Mouse (Mus musculus) C2C12 (cell line): ENCODE results near the gene Olfr307. TPM values are rescaled to one million over a fixed set of nuclear protein-coding genes. Genes with fewer than 3 reads are reported as not detected.
"Not testable (repeated sequence)": the region's sequence is repeated elsewhere in the genome, so short reads cannot be mapped to it uniquely, and the experiment has no call there.

Experiments
- H3K27me3 ChIP-seq: one replicate; pipeline ENCODE4 v1.6.1; 2011; ENCODE audit not compliant: control insufficient read depth, insufficient read depth, insufficient read length
- H3K36me3 ChIP-seq: one replicate; pipeline ENCODE4 v1.6.1; 2011; ENCODE audit not compliant: control insufficient read depth, insufficient read depth
- H3K4me3 ChIP-seq: one replicate; pipeline ENCODE4 v1.5.1; 2011; ENCODE audit warnings: mild to moderate bottlenecking, control low read depth; ENCODE audit not compliant: poor library complexity, insufficient read depth, severe bottlenecking
- H3K79me2 ChIP-seq: one replicate; pipeline ENCODE4 v1.6.1; 2011; ENCODE audit not compliant: control insufficient read depth, insufficient read depth
- H3K79me3 ChIP-seq: one replicate; pipeline ENCODE4 v1.6.1; 2011; ENCODE audit warnings: low read depth, control low read depth
- H3ac ChIP-seq: one replicate; pipeline ENCODE3; 2011; ENCODE audit warnings: low read depth; ENCODE audit not compliant: control insufficient read depth, insufficient read length
- CEBPB ChIP-seq: IDR thresholded peaks from one replicate; pipeline ENCODE4 v1.6.1; 2011; ENCODE audit warnings: low read depth, mild to moderate bottlenecking, control low read depth, moderate library complexity
- CTCF ChIP-seq: IDR thresholded peaks from one replicate; pipeline ENCODE4 v1.5.1; 2011; ENCODE audit not compliant: control insufficient read depth, insufficient read depth, insufficient read length
- FOSL1 ChIP-seq: IDR thresholded peaks from one replicate; pipeline ENCODE4 v1.8.0; 2011; ENCODE audit warnings: mild to moderate bottlenecking, low read length; ENCODE audit not compliant: poor library complexity, insufficient read depth, severe bottlenecking
- MAX ChIP-seq: IDR thresholded peaks from one replicate; pipeline ENCODE4 v1.6.1; 2011; ENCODE audit warnings: mild to moderate bottlenecking, control low read depth
- MYOD1 ChIP-seq: IDR thresholded peaks from one replicate; pipeline ENCODE4 v1.6.1; 2011; ENCODE audit warnings: low read depth; ENCODE audit not compliant: control insufficient read depth, insufficient read length
- MYOG ChIP-seq: IDR thresholded peaks from one replicate; pipeline ENCODE4 v1.6.1; 2011; ENCODE audit not compliant: control insufficient read depth, insufficient read length; ENCODE audit errors: extremely low read depth
- USF1 ChIP-seq: IDR thresholded peaks from one replicate; pipeline ENCODE4 v1.6.1; 2011; ENCODE audit warnings: low read depth, mild to moderate bottlenecking, control low read depth, moderate library complexity
- long read RNA-seq, 2 experiments: library from polyadenylated mRNA; unstranded; transcript quantifications; one replicate each; pipeline ENCODE4 v2.0.0; 2019 to 2020
- polyA plus RNA-seq: library from polyadenylated mRNA; unstranded; fragments of >200 nt; fragmentation: generic; extraction: Trizol; gene quantifications from one replicate; pipeline ENCODE4 v1.2.1, GENCODE M21; 2012; ENCODE audit warnings: missing spikeins

The Olfr307 gene
- polyA plus RNA-seq, result not detected
- long read RNA-seq, experiment 1, result 0 reads
- long read RNA-seq, experiment 2, result 0 reads

- Histone ChIP-seq H3K4me3 (no peak within 1 kb of the TSS), H3ac (no peak within 1 kb of the TSS), H3K27me3 (no peaks in the 10 kb centered on the region), H3K79me3 (no peaks in the 10 kb centered on the region), H3K36me3 (no peaks in the 10 kb centered on the region), H3K79me2 (no peaks in the 10 kb centered on the region)
- no peak for TF ChIP-seq CTCF
- no peak for TF ChIP-seq USF1
- no peak for TF ChIP-seq MAX
- TF ChIP-seq FOSL1, result no peak
- TF ChIP-seq MYOD1, result no peak
- TF ChIP-seq MYOG, result no peak
- TF ChIP-seq CEBPB, result no peak
These were observed at the start of gene Olfr307 for GRCm38 (mm10) chr7:86337486-86337885. Gene Olfr307 (minus strand): TSS chr7:86337586.

- Histone ChIP-seq H3K79me3 (no peaks in the 10 kb centered on the region), H3ac (no peak within 1 kb of the TSS), H3K4me3 (no peak within 1 kb of the TSS), H3K79me2 (no peaks in the 10 kb centered on the region), H3K36me3 (no peaks in the 10 kb centered on the region), H3K27me3 (no peaks in the 10 kb centered on the region)
- TF ChIP-seq MYOD1 (no peak), FOSL1 (no peak), CEBPB (no peak), MYOG (no peak), CTCF (no peak), MAX (no peak)
These were observed 49.2 kb upstream of the Olfr307 start, which contains the start of gene Olfr304 for GRCm38 (mm10) chr7:86386558-86386957. Gene Olfr304 (minus strand): TSS chr7:86386658.

GRCm38 (mm10) chr7:86385769-86386168 lies 48.4 kb upstream of the Olfr307 start:
- no peak overlapping the region for H3ac ChIP-seq
- no peaks in the 10 kb centered on the region for H3K27me3 ChIP-seq
- no peak overlapping the region for H3K4me3 ChIP-seq
- no peaks in the 10 kb centered on the region for H3K79me2 ChIP-seq
- no peaks in the 10 kb centered on the region for H3K79me3 ChIP-seq
- no peaks in the 10 kb centered on the region for H3K36me3 ChIP-seq
- TF ChIP-seq CEBPB, result no peak
- TF ChIP-seq MYOG, result no peak
- TF ChIP-seq MYOD1, result no peak
- TF ChIP-seq USF1, result no peak
- TF ChIP-seq FOSL1, result no peak
- TF ChIP-seq CTCF, result no peak
- TF ChIP-seq MAX, result no peak

GRCm38 (mm10) chr7:86366828-86367227 lies 29.4 kb upstream of the Olfr307 start, which contains the start of gene Olfr305:
Gene Olfr305 (minus strand): TSS chr7:86366928.
- no peak within 1 kb of the TSS for H3K4me3 ChIP-seq
- H3K27me3 ChIP-seq, result no peaks in the 10 kb centered on the region
- TF ChIP-seq CTCF, result no peak
- no peak for TF ChIP-seq FOSL1
- no peak for TF ChIP-seq MYOD1
- no peak for TF ChIP-seq CEBPB
- TF ChIP-seq MYOG, result no peak
- TF ChIP-seq MAX, result no peak
- no peak for TF ChIP-seq USF1
- no peaks in the 10 kb centered on the region for H3K36me3 ChIP-seq
- no peak within 1 kb of the TSS for H3ac ChIP-seq
- H3K79me2 ChIP-seq, result no peaks in the 10 kb centered on the region
- H3K79me3 ChIP-seq, result no peaks in the 10 kb centered on the region

- not testable (repeated sequence) for H3K79me3 ChIP-seq, H3K27me3 ChIP-seq, H3K36me3 ChIP-seq, H3K79me2 ChIP-seq, H3K4me3 ChIP-seq, H3ac ChIP-seq
These were observed 8.9 kb upstream of the Olfr307 start for GRCm38 (mm10) chr7:86346296-86346695.

- TF ChIP-seq MYOD1, result no peak
- Histone ChIP-seq H3ac (no peak overlapping the region), H3K4me3 (no peak overlapping the region), H3K79me3 (no peaks in the 10 kb centered on the region), H3K27me3 (no peaks in the 10 kb centered on the region), H3K36me3 (no peaks in the 10 kb centered on the region), H3K79me2 (no peaks in the 10 kb centered on the region)
These were observed 6.9 kb upstream of the Olfr307 start for GRCm38 (mm10) chr7:86344253-86344652.
